Mouse (Mus musculus) testis, adult 2 months (tissue): Measurements from ENCODE around the gene Ptpa.

Source experiments
- CTCF ChIP-seq: fragments of 200-500 bp; IDR thresholded peaks from 2 replicates; pipeline ENCODE4 v1.5.1; 2012; ENCODE audit warnings: low read depth, mild to moderate bottlenecking, inconsistent platforms, low read length, moderate library complexity; ENCODE audit not compliant: control insufficient read depth, insufficient read depth, insufficient replicate concordance
- POLR2A ChIP-seq: fragments of 200-500 bp; IDR thresholded peaks from 2 replicates; pipeline ENCODE4 v1.6.1; 2012; ENCODE audit warnings: low read depth, mild to moderate bottlenecking, inconsistent platforms, low read length, moderate library complexity; ENCODE audit not compliant: control insufficient read depth

DNA sequence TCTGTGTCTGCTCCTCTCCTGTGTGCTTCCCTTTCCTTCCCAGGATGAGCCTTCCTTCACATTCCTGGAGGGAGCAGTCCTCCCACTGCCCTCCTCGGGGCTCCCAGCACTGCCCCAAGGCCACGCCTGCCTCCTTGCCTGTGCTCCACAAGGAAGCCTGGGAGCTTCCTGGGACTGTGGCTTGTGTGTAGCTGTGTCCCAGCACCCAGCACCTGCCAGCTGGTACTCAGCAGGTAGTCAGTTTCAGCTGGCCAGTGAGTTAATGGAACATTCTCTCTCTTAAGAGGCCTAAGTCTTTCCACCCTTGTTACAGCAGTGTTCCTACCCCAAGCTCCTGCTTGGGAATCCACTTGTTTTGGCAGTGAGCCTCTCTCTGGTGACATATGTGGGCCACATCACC is 13.0 kb upstream of the Ptpa start:
- TF ChIP-seq CTCF (no peak), POLR2A (no peak)
